ENCODE assay signal across 10 mouse cellular contexts in the genomic region with DNA sequence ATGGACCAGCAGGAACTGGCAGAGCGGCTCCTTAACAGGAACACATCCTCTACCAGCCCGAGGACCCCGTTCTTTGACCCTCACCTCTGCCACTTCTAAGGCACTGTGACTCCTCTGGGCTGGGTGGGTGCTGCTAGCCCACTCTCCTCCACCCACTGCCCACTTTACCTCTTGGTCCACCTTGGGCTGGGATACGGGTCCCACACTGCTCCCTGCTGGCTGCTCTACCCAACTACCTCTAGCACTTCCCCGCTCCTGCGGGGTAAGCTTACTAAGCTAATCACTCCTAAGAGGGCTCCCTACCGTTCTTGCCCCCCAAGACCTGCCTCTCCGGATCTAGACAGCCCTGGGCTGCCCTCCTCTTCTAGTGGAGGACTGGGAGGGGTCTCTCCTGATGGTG. TPM values are rescaled to one million over a fixed set of nuclear protein-coding genes. Genes with fewer than 3 reads are reported as not detected.
A peak's percentile ranks its signal among the peaks of the same experiment; 100 is the strongest.
DNase-seq lines count a peak whose midpoint lies in the region; ATAC-seq and TF ChIP-seq lines count a peak whose summit lies in the region.
"Had no signal": no experiment of that assay in that cellular context is flagged by ENCODE, and none has a peak within 500 bp of the region (broad histone marks: within the 10 kb centered on the region; RNA-seq: fewer than 3 reads in every experiment).

No protein-coding gene starts in this region.

- H3K4me2 ChIP-seq in heart, embryonic 16.5 days (ENCODE audit: low read depth, low read length), result peak overlapping the region; percentile 36

- 0 out of 2 replicates have a peak overlapping the region, but pooled peaks have one; percentile 1 for H3K9ac ChIP-seq in heart, embryonic 16.5 days (ENCODE audit: low read length)

- peak; percentile 53 for DNase-seq in cerebellum, adult 9-10 months
- no peak for DNase-seq in cerebellum, adult 11 months
- no peak for DNase-seq in layer of hippocampus, adult 2 months (ENCODE audit: low spot score in 2 of 2)
- DNase-seq in layer of hippocampus, adult 11-12 months (ENCODE audit: low spot score), result no peak
- peak; percentile 55 for DNase-seq in ES-CJ7 (ENCODE audit: low read depth, low spot score)
- DNase-seq in ovary, postnatal 10 days (ENCODE audit: low spot score), result no peak

- H3K36me3 ChIP-seq in heart, embryonic 16.5 days (ENCODE audit: control insufficient read depth, insufficient read depth), result peaks cover 43% of the 10 kb centered on the region

- WGBS in heart, embryonic 16.5 days, result 45% methylated on average over 8 of the region's 8 CpGs

- no peak overlapping the region for H3K27ac ChIP-seq in layer of hippocampus, adult 2 months
- H3K27ac ChIP-seq in heart, embryonic 16.5 days (ENCODE audit: low read length), result peak overlapping the region; percentile 72

- ATAC-seq in heart, embryonic 16.5 days (replicated peaks; ENCODE audit: extremely low read depth, insufficient read depth, low FRiP score), result 0 out of 2 replicates have a peak, but pooled peaks have one; percentile 11
- no peak for ATAC-seq in inflammation-experienced regulatory T-cells, adult 6 months

- no peaks in the 10 kb centered on the region for H3K27me3 ChIP-seq in heart, embryonic 16.5 days (ENCODE audit: control insufficient read depth, insufficient read depth, low read length)

- peak; percentile 69 for TF ChIP-seq CTCF in layer of hippocampus, adult 2 months (conservative IDR thresholded peaks at IDR 0.05)

- H3K4me1 ChIP-seq in heart, embryonic 16.5 days (ENCODE audit: control insufficient read depth, insufficient read depth, low read length), result peaks cover 40% of the 10 kb centered on the region

- no peaks in the 10 kb centered on the region for H3K9me3 ChIP-seq in heart, embryonic 16.5 days (replicated peaks; ENCODE audit: control insufficient read depth, low read length)

- no peak overlapping the region for H3K4me3 ChIP-seq in layer of hippocampus, adult 2 months
- H3K4me3 ChIP-seq in heart, embryonic 16.5 days (ENCODE audit: low read length), result no peak overlapping the region

RNA-seq across cellular contexts. Expression of gene Tmem253, which starts 9.2 kb away (rescaled TPM):
- 1 to 10 TPM in 1 of 2 experiments, under 1 TPM in 1; 0.34 to 1.4 TPM for total RNA-seq in layer of hippocampus, adult 2 months (2021)
- polyA plus RNA-seq in heart, embryonic 16.5 days (2015; fragmentation: Nextera tagmentation; extraction: Ambion mirVana), result 0.67 and 1.3 TPM in 2 replicates
- polyA plus RNA-seq in inflammation-experienced regulatory T-cells, adult 6 months (2017; shearing (Covaris generic)), result under 1 TPM in 1 of 3 experiments, not detected in 2; 0.87 TPM

RNA-seq across cellular contexts. Expression of gene Zfp219, which starts 14.3 kb away (rescaled TPM):
- 10 to 100 TPM; 46.5 to 46.8 TPM for total RNA-seq in layer of hippocampus, adult 2 months (2021)
- polyA plus RNA-seq in heart, embryonic 16.5 days (2015; fragmentation: Nextera tagmentation; extraction: Ambion mirVana), result 18.7 and 19.7 TPM in 2 replicates
- 1 to 10 TPM; 1.4 to 1.9 (median 1.6) TPM for polyA plus RNA-seq in inflammation-experienced regulatory T-cells, adult 6 months (2017; shearing (Covaris generic))

RNA-seq across cellular contexts. Expression of gene Arhgef40, which starts 21.7 kb away (rescaled TPM):
- 10 to 100 TPM; 27.9 to 32.2 TPM for total RNA-seq in layer of hippocampus, adult 2 months (2021)
- polyA plus RNA-seq in heart, embryonic 16.5 days (2015; fragmentation: Nextera tagmentation; extraction: Ambion mirVana), result 45.8 and 65.1 TPM in 2 replicates
- polyA plus RNA-seq in inflammation-experienced regulatory T-cells, adult 6 months (2017; shearing (Covaris generic)), result 1 to 10 TPM in 1 of 3 experiments, under 1 TPM in 2; 0.41 to 1.3 (median 0.90) TPM

RNA-seq across cellular contexts. Expression of gene Olfr221, which starts 36.0 kb away (rescaled TPM):
- total RNA-seq in layer of hippocampus, adult 2 months (2021), result not detected
- not detected in 2 replicates for polyA plus RNA-seq in heart, embryonic 16.5 days (2015; fragmentation: Nextera tagmentation; extraction: Ambion mirVana)
- not detected for polyA plus RNA-seq in inflammation-experienced regulatory T-cells, adult 6 months (2017; shearing (Covaris generic))
- total RNA-seq: gastrocnemius, adult 18-20 months; layer of hippocampus, postnatal 14 days had no signal

Comparison
In these comparisons a context has a peak if more than half of its experiments do, and no peak if none do; other contexts are left out.
1. DNase-seq: peak in cerebellum, adult 9-10 months (single experiment) and ES-CJ7 (single experiment); none in cerebellum, adult 11 months (single experiment), layer of hippocampus, adult 2 months (0 of 2), layer of hippocampus, adult 11-12 months (single experiment) and ovary, postnatal 10 days (single experiment).
2. RNA of gene Arhgef40, which starts 21.7 kb away (polyA plus RNA-seq): 45.8 to 65.1 TPM in heart, embryonic 16.5 days; 0.41 to 1.3 TPM in inflammation-experienced regulatory T-cells, adult 6 months; every median in the first group is over 10 times any median in the second.